ENCODE assay signal across 8 mouse cellular contexts in the genomic region with DNA sequence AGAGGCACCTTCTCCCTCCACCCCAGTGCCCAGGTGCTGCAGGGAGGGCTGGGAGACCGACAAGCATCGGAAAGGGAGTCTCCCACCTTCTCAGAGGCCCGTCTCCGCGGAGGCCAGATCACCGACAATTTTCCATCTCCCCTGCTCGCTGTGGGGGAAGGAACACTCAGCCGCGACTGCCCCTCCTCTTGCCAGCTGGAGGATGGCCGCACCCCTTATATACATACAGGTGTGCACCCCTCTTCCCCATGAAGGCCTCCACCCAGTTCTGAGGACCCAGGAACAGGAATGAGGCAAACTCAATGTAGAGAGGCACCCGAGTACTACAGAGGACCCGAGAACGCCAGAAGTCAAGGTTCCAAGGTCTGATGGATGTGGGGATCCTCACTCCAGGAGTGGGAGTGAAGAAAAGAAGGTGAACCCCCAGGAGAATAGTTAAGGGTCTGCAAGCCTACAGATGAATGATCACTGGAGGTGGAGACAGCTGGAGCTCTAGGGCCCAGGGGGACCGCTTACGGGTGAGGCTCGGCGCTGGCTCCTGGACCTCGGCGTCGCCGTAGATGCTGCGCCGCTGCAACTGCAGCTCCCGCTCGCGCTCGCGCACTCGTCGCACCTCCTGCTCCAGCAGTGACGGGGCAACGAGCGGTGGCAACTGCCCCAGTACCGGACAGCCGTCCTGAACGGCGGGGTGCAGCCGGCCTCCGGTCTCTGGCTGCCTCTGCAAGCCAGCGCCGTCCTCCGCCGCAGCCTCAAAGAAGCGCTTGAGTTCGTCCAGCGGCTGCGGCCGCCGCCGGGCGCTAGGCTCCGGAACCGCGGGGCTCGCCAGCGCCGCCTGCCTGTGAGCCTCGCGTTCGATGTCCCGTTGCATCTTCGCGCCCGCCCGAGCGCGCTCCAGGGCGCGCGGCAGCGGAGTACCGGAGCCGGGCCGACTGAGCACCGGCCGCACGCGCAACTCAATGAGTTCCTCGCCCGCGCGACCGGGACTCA. TPM values are rescaled to one million over a fixed set of nuclear protein-coding genes. Genes with fewer than 3 reads are reported as not detected.
DNase-seq lines count a peak whose midpoint lies in the region; ATAC-seq and TF ChIP-seq lines count a peak whose summit lies in the region.

No protein-coding gene starts in this region.

- H3K27ac ChIP-seq in embryonic facial prominence, embryonic 12.5 days = no peak overlapping the region
- H3K27ac ChIP-seq in heart, embryonic 11.5 days (ENCODE audit: low read depth, low read length) = no peak overlapping the region
- no peak overlapping the region for H3K27ac ChIP-seq in liver, postnatal 0 days (ENCODE audit: low read depth)
- no peak overlapping the region for H3K27ac ChIP-seq in neural tube, embryonic 12.5 days

- peak overlapping the region; percentile 54 for H3K9ac ChIP-seq in embryonic facial prominence, embryonic 12.5 days
- H3K9ac ChIP-seq in heart, embryonic 11.5 days (ENCODE audit: low read depth, low read length) = peak overlapping the region; percentile 59
- no peak overlapping the region; the same call in none of the 2 replicates for H3K9ac ChIP-seq in liver, postnatal 0 days (replicated peaks)
- peak overlapping the region; percentile 65 for H3K9ac ChIP-seq in neural tube, embryonic 12.5 days

- H3K9me3 ChIP-seq in embryonic facial prominence, embryonic 12.5 days = 0 out of 2 replicates have a peak, but pooled peaks cover under 1% of the 10 kb centered on the region
- H3K9me3 ChIP-seq in heart, embryonic 11.5 days (replicated peaks; ENCODE audit: control insufficient read depth, low read length) = no peaks in the 10 kb centered on the region
- no peaks in the 10 kb centered on the region for H3K9me3 ChIP-seq in liver, postnatal 0 days (ENCODE audit: low read length)
- H3K9me3 ChIP-seq in neural tube, embryonic 12.5 days = no peaks in the 10 kb centered on the region

- WGBS in embryonic facial prominence, embryonic 12.5 days = 2% methylated on average over 82 of the region's 83 CpGs
- 2% methylated on average over 78 of the region's 83 CpGs for WGBS in heart, embryonic 11.5 days (ENCODE audit: insufficient replicate concordance)
- WGBS in liver, postnatal 0 days (ENCODE audit: insufficient replicate concordance) = 3% methylated on average over 68 of the region's 83 CpGs
- WGBS in neural tube, embryonic 12.5 days = 2% methylated on average over 83 of the region's 83 CpGs

- H3K4me1 ChIP-seq in embryonic facial prominence, embryonic 12.5 days = peaks cover 25% of the 10 kb centered on the region
- H3K4me1 ChIP-seq in heart, embryonic 11.5 days (ENCODE audit: control insufficient read depth, insufficient read depth, low read length) = peaks cover 19% of the 10 kb centered on the region
- peaks cover 24% of the 10 kb centered on the region for H3K4me1 ChIP-seq in liver, postnatal 0 days (ENCODE audit: insufficient read depth)
- H3K4me1 ChIP-seq in neural tube, embryonic 12.5 days = peaks cover 24% of the 10 kb centered on the region

- no peak for TF ChIP-seq EP300 in liver, postnatal 0 days (IDR thresholded peaks at IDR 0.05; ENCODE audit: low read depth)

- H3K36me3 ChIP-seq in embryonic facial prominence, embryonic 12.5 days = no peaks in the 10 kb centered on the region
- no peaks in the 10 kb centered on the region for H3K36me3 ChIP-seq in heart, embryonic 11.5 days (ENCODE audit: control insufficient read depth, insufficient read depth, low read length)
- H3K36me3 ChIP-seq in liver, postnatal 0 days (replicated peaks; ENCODE audit: insufficient read depth, low read length) = no peaks in the 10 kb centered on the region
- no peaks in the 10 kb centered on the region for H3K36me3 ChIP-seq in neural tube, embryonic 12.5 days

- peak; percentile 62 for DNase-seq in A20 (ENCODE audit: low read depth, low spot score)
- peak; percentile 88 for DNase-seq in adrenal gland, adult 2 months
- DNase-seq in kidney, adult 9 months = peak; percentile 73
- DNase-seq in liver, postnatal 0 days = peak; percentile 78
- peak; percentile 46 for DNase-seq in testis, postnatal 14 days (ENCODE audit: low spot score)

- ATAC-seq in embryonic facial prominence, embryonic 12.5 days (ENCODE audit: insufficient number of reproducible peaks, insufficient read depth, low FRiP score, low TSS enrichment) = no peak
- ATAC-seq in heart, embryonic 11.5 days (replicated peaks; ENCODE audit: insufficient number of reproducible peaks, low FRiP score, low TSS enrichment) = no peak
- peak; percentile 44 for ATAC-seq in liver, postnatal 0 days
- ATAC-seq in neural tube, embryonic 12.5 days (ENCODE audit: low FRiP score, low read depth) = peak; percentile 46

- TF ChIP-seq CTCF in liver, postnatal 0 days (IDR thresholded peaks at IDR 0.05; ENCODE audit: low read depth) = peak; percentile 71

- H3K4me2 ChIP-seq in embryonic facial prominence, embryonic 12.5 days (replicated peaks) = peak overlapping the region; percentile 97
- H3K4me2 ChIP-seq in heart, embryonic 11.5 days = peak overlapping the region; percentile 97
- H3K4me2 ChIP-seq in liver, postnatal 0 days (ENCODE audit: low read depth, low read length) = peak overlapping the region; percentile 81
- H3K4me2 ChIP-seq in neural tube, embryonic 12.5 days (replicated peaks) = peak overlapping the region; percentile 96

- peaks cover 40% of the 10 kb centered on the region for H3K27me3 ChIP-seq in embryonic facial prominence, embryonic 12.5 days
- peaks cover 40% of the 10 kb centered on the region for H3K27me3 ChIP-seq in heart, embryonic 11.5 days (ENCODE audit: control insufficient read depth, insufficient read depth, low read length)
- peaks cover 44% of the 10 kb centered on the region for H3K27me3 ChIP-seq in liver, postnatal 0 days (ENCODE audit: insufficient read depth, low read length)
- H3K27me3 ChIP-seq in neural tube, embryonic 12.5 days (replicated peaks) = peaks cover 37% of the 10 kb centered on the region

- H3K4me3 ChIP-seq in embryonic facial prominence, embryonic 12.5 days = peak overlapping the region; percentile 51
- H3K4me3 ChIP-seq in heart, embryonic 11.5 days (ENCODE audit: low read depth, low read length) = peak overlapping the region; percentile 53
- peak overlapping the region; percentile 48 for H3K4me3 ChIP-seq in liver, postnatal 0 days (ENCODE audit: low read depth, low read length)
- H3K4me3 ChIP-seq in neural tube, embryonic 12.5 days = peak overlapping the region; percentile 49

RNA-seq across cellular contexts. Expression of a gene that starts 1.1 kb away (rescaled TPM):
- total RNA-seq in adrenal gland, adult 2 months (2021) = not detected
- 0.19 and 0.87 TPM in 2 replicates for polyA plus RNA-seq in adrenal gland, adult 2 months (2012; rRNA removed)
- polyA plus RNA-seq in embryonic facial prominence, embryonic 12.5 days (2016; fragmentation: Nextera tagmentation; extraction: Ambion mirVana) = 0.28 TPM in 1 of 2 replicates, not detected in the other
- polyA plus RNA-seq in heart, embryonic 11.5 days (2014; fragmentation: Nextera tagmentation; extraction: Ambion mirVana) = 0.11 TPM in 1 of 2 replicates, not detected in the other
- polyA plus RNA-seq in liver, postnatal 0 days (2015; fragmentation: Nextera tagmentation; extraction: Ambion mirVana) = 0.40 TPM in 1 of 2 replicates, not detected in the other
- polyA plus RNA-seq in neural tube, embryonic 12.5 days (2016; fragmentation: Nextera tagmentation; extraction: Ambion mirVana) = 0.54 TPM in 1 of 2 replicates, not detected in the other

RNA-seq across cellular contexts. Expression of a gene that starts 9.6 kb away (rescaled TPM):
- total RNA-seq in adrenal gland, adult 2 months (2021) = under 1 TPM; 0.21 to 0.46 TPM
- polyA plus RNA-seq in adrenal gland, adult 2 months (2012; rRNA removed) = 0.13 and 0.66 TPM in 2 replicates
- polyA plus RNA-seq in embryonic facial prominence, embryonic 12.5 days (2016; fragmentation: Nextera tagmentation; extraction: Ambion mirVana) = 1.9 and 2.0 TPM in 2 replicates
- 0.42 and 0.52 TPM in 2 replicates for polyA plus RNA-seq in heart, embryonic 11.5 days (2014; fragmentation: Nextera tagmentation; extraction: Ambion mirVana)
- polyA plus RNA-seq in liver, postnatal 0 days (2015; fragmentation: Nextera tagmentation; extraction: Ambion mirVana) = 0.87 and 0.99 TPM in 2 replicates
- 0.83 and 0.95 TPM in 2 replicates for polyA plus RNA-seq in neural tube, embryonic 12.5 days (2016; fragmentation: Nextera tagmentation; extraction: Ambion mirVana)

RNA-seq across cellular contexts. Expression of a gene that starts 10.4 kb away (rescaled TPM):
- 1 to 10 TPM in 1 of 2 experiments, under 1 TPM in 1; 0.26 to 2.5 TPM for total RNA-seq in adrenal gland, adult 2 months (2021)
- 0.59 and 1.2 TPM in 2 replicates for polyA plus RNA-seq in adrenal gland, adult 2 months (2012; rRNA removed)
- polyA plus RNA-seq in embryonic facial prominence, embryonic 12.5 days (2016; fragmentation: Nextera tagmentation; extraction: Ambion mirVana) = 9.0 and 9.4 TPM in 2 replicates
- 0.57 and 0.77 TPM in 2 replicates for polyA plus RNA-seq in heart, embryonic 11.5 days (2014; fragmentation: Nextera tagmentation; extraction: Ambion mirVana)
- polyA plus RNA-seq in liver, postnatal 0 days (2015; fragmentation: Nextera tagmentation; extraction: Ambion mirVana) = 0.04 TPM in 1 of 2 replicates, not detected in the other
- 10.2 and 10.8 TPM in 2 replicates for polyA plus RNA-seq in neural tube, embryonic 12.5 days (2016; fragmentation: Nextera tagmentation; extraction: Ambion mirVana)

RNA-seq across cellular contexts. Expression of a gene that starts 13.4 kb away (rescaled TPM):
- 10 to 100 TPM; 27.1 to 45.3 TPM for total RNA-seq in adrenal gland, adult 2 months (2021)
- polyA plus RNA-seq in adrenal gland, adult 2 months (2012; rRNA removed) = 32.1 and 37.6 TPM in 2 replicates
- 11.6 and 14.1 TPM in 2 replicates for polyA plus RNA-seq in embryonic facial prominence, embryonic 12.5 days (2016; fragmentation: Nextera tagmentation; extraction: Ambion mirVana)
- 8.1 and 10.1 TPM in 2 replicates for polyA plus RNA-seq in heart, embryonic 11.5 days (2014; fragmentation: Nextera tagmentation; extraction: Ambion mirVana)
- polyA plus RNA-seq in liver, postnatal 0 days (2015; fragmentation: Nextera tagmentation; extraction: Ambion mirVana) = 3.5 and 3.8 TPM in 2 replicates
- polyA plus RNA-seq in neural tube, embryonic 12.5 days (2016; fragmentation: Nextera tagmentation; extraction: Ambion mirVana) = 9.7 and 9.8 TPM in 2 replicates

RNA-seq across cellular contexts. Expression of a gene that starts 31.5 kb away (rescaled TPM):
- total RNA-seq in adrenal gland, adult 2 months (2021) = 1 to 10 TPM; 2.0 to 2.5 TPM
- 2.0 and 2.7 TPM in 2 replicates for polyA plus RNA-seq in adrenal gland, adult 2 months (2012; rRNA removed)
- polyA plus RNA-seq in embryonic facial prominence, embryonic 12.5 days (2016; fragmentation: Nextera tagmentation; extraction: Ambion mirVana) = 0.81 and 0.99 TPM in 2 replicates
- polyA plus RNA-seq in heart, embryonic 11.5 days (2014; fragmentation: Nextera tagmentation; extraction: Ambion mirVana) = 3.5 and 4.1 TPM in 2 replicates
- 0.76 and 0.88 TPM in 2 replicates for polyA plus RNA-seq in liver, postnatal 0 days (2015; fragmentation: Nextera tagmentation; extraction: Ambion mirVana)
- 0.28 and 0.29 TPM in 2 replicates for polyA plus RNA-seq in neural tube, embryonic 12.5 days (2016; fragmentation: Nextera tagmentation; extraction: Ambion mirVana)

Comparison
In these comparisons a context has a peak if more than half of its experiments do, and no peak if none do; other contexts are left out.
1. ATAC-seq: peak in liver, postnatal 0 days (single experiment) and neural tube, embryonic 12.5 days (single experiment); none in embryonic facial prominence, embryonic 12.5 days (single experiment) and heart, embryonic 11.5 days (single experiment).
2. Peak in every context shown above with its lines, with median percentiles within 50 percentile points of each other: DNase-seq, H3K4me2 ChIP-seq and H3K4me3 ChIP-seq.